Mouse (Mus musculus): ENCODE data around the gene Pou3f1. TPM values are rescaled to one million over a fixed set of nuclear protein-coding genes. Genes with fewer than 3 reads are reported as not detected.

Pou3f1 gene
- total RNA-seq, 2 experiments from 2014 or later = not detected

DNA sequence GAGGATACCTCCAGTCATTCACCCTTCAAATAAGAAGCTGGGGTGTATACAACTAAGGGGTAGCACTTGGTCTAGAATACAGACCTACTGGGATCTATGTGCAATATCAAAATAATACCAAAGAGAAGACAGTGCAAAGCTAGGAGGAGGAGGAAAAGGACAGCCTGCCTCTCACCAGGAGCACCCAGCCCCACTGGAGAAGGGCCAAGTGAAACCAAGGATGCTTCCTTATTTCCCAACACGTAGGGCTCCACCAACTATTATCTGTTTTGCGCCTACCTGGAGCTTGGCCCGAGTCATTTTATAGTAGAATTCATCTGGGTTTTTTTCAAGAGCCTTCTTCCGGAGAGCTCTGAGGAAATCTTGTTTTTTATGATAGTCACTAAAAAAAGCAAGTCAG lies 26.9 kb downstream of the Pou3f1 start:
- ATAC-seq (replicated peaks; ENCODE audit: low FRiP score, poor library complexity, severe bottlenecking) = no peak

DNA sequence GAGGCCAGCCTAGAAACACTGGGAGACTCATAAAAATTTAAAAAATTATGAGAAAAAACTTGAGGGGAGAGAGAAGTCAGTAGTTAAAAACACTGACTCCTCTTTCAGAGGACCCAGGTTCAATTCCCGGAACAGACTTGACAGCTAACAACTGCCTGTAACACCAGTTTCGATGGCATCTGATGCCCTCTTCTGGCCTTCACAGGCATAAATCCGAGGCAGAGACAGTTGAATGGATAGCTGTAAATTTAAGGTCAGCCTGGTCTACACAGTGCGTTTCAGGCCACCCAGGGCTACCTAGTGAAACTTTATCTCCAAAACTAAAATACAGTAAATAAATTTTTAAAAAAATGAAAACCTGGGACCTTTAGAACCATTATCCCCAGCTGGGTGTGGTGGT lies 28.4 kb downstream of the Pou3f1 start:
- no peak for ATAC-seq (replicated peaks; ENCODE audit: low FRiP score, poor library complexity, severe bottlenecking)

DNA sequence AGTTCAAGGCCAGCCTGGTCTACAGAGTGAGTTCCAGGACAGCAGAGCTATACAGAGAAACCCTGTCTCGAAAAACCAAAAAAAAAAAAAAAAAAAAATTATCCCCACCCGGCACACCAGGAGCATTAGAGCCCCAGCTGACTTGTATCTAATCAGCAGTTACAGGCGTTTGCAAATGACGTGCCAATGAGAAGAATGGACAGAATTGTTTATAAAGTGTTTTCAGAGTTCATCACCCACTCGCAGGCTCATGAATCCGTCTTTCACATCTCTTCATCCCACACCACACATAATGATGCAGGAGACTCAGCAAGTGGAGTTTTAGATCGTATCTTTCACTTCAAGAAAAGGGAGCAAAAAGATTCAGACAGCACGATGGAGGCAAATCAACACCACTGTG lies 28.8 kb downstream of the Pou3f1 start:
- ATAC-seq (replicated peaks; ENCODE audit: low FRiP score, poor library complexity, severe bottlenecking) = no peak

DNA sequence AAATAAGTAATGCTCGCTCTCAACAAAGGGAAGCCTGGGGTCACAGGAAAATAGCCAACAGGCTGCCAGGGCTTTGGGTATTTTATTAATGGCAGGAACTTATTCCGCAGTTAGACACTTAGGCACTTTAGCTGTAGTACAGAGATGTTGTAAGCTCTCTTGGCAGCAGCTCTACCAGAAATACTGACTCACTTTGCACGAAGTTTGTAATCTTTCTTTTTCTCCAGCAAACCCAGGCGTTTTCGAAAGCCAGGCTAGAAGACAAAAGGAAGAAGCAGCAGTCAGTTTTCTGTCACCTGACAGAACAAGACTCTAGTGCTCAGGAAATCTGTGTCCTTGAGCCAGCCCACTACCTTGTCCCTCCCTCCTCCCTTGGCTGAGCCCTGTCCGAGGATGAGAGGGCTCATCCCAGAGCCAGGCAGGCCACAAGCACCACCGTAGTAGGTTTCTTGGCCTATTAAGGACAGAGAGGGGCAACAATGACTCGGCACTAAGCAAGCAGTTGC lies 29.3 kb downstream of the Pou3f1 start:
- no peak for ATAC-seq (replicated peaks; ENCODE audit: low FRiP score, poor library complexity, severe bottlenecking)

DNA sequence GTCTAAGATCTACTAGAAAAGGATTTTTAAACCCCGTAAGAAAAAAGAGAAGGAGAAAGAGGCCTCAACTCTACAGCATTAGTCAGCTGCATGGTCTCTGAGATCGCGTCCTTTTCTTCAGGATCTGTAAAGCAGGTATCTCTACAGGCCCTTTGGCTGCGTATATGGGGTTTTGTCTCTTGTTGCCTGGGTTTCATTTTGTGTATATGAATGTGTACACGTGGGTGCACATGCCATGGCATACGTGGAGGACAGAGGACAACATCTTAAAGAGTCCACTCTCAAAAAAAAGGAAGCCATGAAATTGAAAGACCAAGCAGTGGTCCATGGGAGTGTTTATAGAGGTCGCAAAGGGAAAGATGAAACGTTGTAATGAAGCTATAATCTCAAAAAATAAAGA lies 34.8 kb downstream of the Pou3f1 start:
- no peak for ATAC-seq (replicated peaks; ENCODE audit: low FRiP score, poor library complexity, severe bottlenecking)

DNA sequence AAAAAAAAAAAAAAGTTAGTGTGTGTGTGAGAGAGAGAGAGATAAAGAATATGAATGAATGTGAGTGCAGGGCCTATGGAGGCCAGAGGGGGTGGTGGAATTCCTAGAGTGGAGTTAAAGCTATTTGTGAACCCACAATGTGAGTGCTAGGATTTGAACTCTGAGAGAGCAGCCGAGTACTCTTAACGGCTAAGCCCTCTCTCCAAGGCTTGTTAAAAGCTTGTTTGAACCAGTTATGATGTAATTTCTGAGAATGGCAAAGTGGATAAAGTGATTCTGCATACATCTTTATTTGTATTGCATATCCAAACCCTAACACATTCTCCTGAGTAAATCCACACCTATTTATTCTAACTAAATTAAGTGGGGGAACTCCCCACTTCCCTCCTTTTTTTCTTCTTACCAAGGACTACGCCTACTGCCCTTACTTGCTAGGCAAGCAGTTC lies 35.8 kb downstream of the Pou3f1 start:
- no peak for ATAC-seq (replicated peaks; ENCODE audit: low FRiP score, poor library complexity, severe bottlenecking)

DNA sequence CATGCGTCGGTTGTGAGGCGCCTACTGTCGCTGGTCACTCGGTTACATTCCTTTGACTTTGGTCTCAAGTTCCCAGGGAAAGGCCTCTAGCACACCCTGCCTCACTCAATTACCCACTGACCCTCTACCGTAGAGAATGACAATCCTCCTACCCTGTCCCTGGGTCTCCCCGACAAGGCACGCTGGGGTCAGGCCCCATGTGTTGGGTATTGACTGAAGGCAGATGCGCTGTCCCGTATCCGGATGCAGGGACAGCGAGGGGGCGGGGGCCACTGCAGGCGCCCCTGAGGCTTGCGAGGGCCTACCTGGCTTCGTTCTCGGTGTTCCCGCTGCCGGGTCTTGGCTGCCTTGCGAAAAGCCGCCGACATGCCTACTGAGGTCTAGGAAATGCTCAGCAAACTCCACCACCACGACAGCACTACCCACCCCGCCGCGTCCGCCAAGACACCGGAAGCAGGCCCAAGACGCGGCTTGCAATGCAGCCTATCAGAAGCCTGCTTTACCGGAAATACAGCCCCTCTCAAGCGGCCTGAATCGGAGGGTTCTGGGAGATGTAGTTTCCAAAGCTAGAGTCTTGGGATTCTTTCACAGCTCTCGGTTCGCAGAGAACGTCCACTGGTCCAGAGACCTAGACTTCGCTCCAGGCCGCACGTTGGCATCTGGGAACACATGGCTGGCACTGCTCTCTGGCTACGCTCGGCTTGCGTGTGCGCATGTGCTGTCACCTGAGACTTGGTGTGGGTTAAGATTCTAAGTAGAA lies 36.7 kb downstream of the Pou3f1 start, which contains the start of gene Utp11:
Gene Utp11, minus strand, starts transcription at position 466 of the 760 bp plus-strand sequence.
- peak; percentile 98 for ATAC-seq (replicated peaks; ENCODE audit: low FRiP score, poor library complexity, severe bottlenecking)

DNA sequence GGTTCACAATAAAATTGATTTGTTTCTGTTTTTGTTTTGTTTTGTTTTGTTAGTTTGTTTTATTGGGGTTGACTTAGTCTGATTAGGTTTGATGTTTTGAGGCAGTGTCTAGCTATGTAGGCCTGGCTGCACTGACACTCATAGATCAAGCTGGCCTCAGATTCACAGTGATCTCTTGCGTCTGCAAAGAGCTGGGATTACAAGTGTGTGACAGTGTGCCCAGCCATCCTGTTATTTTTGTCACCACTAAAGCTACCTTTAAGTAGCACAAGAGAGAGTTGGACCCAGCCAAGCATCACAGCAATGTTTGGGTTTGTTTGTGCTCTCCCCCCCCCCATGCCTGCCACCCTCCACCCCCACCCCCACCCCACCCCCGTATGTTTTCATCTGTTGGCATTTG lies 38.0 kb downstream of the Pou3f1 start:
- ATAC-seq (replicated peaks; ENCODE audit: low FRiP score, poor library complexity, severe bottlenecking) = no peak

DNA sequence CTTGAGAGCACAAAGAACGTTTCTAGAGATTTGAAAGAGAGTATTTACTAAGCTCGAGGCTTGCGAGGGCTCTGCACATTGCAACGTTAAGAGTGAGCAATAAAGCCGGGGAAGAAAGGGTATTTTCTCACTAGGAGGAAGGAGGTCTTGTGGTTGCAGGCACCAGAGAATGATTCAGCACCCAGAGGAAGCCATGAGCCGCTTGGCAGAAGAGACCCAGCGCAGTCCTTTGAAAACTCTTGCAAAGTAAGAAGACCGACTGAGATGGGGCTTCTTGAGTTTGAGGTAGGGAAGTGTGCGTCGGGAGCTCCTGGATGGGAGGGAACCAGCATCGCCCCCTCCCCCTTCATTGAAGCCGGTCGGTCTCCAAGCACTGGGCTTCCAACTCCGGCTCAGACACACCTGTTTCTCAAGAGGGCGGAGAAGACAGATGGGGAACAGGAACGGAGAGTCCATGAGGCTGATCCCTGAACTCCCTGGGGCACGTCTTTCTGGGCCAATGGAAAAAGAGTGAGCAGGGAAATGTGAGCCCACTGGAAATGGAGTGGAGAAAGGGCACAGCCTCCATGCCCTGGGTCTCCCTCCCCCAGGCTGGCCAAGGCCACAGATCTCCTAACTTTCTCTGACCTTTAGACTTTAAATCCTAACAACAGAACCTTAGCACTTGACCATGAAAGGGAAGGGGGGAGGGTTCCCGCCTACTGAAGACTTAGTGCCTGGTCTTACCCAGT lies 39.3 kb downstream of the Pou3f1 start:
- ATAC-seq (replicated peaks; ENCODE audit: low FRiP score, poor library complexity, severe bottlenecking) = no peak

DNA sequence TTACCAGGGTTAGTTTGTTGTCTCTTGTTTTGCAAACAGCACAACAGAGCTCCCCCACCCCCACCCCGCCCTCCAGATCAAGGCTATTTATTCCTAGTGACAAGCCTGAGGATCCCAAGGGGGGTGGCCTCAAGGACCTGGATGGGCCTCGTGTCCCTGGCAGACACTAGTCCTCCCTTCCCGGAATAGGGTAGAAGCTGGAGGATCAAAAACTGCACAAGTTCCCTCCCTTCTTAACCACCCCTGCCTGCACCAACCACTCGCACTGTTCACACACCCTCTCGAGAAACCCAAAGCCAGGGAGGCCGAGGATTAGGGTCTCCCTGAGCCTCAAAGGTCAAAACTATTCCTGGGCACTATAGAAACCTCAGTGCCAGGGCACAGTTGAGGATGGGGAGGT lies 43.2 kb downstream of the Pou3f1 start:
- no peak for ATAC-seq (replicated peaks; ENCODE audit: low FRiP score, poor library complexity, severe bottlenecking)

DNA sequence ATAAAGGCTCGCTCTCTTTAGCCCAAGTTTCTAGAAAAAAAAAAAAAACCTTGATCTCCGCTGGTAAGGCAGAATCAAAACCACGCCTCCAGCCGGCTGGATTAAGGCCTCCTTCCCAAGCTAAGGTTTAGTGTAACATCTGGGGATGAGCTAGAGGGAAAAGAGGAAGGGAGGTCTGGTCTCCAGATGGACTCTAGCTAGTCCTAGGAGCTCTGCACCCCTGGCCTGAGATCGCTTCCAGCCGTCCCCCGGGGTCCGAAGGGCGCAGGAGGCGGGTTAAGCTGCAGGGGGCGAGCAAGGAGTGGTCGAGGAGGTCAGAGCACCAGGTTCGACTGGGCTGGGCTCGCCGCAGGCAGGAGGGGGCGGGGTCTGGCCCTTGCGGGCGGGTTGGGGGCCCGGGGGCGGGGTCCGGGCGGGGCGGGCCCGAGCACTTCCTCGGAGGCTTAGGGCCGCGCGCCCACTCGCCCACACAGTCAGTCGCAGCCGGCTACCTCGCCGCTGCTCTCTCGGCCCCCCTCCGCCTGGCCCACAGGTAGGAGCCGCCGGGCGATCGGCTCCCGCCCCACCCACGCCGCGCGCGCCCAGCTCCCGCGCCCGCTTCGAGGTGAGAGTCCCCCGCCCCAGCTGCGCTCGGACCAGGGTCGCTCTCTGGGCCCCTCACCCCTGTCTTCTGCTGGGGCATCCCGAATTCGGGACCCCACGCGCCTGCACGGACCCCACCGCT lies 43.8 kb downstream of the Pou3f1 start, which contains the start of gene Fhl3:
Gene Fhl3, plus strand, starts transcription at position 454 of the 724 bp plus-strand sequence.
- ATAC-seq (replicated peaks; ENCODE audit: low FRiP score, poor library complexity, severe bottlenecking) = no peak

DNA sequence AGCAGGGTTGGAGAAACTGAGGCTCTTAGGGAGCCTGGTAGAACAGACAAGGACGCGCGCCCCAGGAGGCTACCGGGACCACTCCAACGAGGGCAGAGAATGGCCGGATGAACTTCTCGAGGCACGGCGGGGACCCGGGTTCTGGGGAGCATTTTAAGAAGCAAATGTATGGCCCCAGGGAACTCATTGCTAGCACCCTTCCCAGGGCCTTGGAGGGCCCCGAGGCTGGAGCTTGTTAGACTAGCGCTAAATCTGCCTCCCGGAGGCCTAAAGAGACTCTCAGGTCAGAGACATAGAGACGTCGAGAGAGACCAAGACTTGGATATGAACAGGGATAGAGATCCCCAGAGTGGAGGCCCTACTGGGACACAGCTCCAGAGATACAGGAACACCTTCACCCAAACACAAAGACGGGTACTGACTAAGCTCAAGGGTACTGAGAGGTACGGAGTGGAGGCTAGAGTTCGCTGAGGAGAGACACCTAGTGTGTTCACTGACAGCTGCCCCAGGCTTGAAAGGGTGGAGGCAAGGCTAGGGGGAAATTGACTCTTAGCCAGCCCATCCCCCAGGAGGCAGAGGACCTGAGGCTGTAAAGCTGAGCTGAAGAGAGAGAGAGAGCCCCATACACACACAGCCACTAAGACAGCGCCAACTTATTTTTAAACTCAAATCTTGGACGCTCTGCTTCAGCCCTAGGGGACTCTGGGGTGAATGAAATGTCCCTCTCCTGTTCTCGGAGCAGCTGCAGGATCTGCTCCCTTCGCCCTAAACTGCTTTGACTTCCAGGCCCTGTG lies 44.6 kb downstream of the Pou3f1 start:
- no peak for ATAC-seq (replicated peaks; ENCODE audit: low FRiP score, poor library complexity, severe bottlenecking)

DNA sequence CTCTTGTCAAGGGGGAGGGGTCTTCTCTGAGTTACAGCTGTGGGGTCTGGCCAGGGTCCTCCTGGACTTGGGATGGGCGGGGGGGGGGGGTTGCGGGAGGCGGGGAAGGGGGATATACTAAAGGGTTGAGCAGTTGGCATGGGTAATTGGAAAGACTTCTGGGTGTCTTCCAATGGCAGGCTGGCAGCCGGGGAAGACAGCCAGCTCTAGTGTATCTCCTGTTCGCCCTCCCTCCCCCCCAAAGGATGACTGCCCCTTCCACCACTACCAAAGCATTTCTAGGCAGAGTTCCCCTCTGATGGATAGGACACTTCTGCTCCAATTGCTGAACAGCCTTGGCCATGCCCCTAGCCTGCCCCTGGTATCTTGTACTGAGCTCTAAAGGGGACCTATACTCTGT lies 45.3 kb downstream of the Pou3f1 start:
- ATAC-seq (replicated peaks; ENCODE audit: low FRiP score, poor library complexity, severe bottlenecking) = no peak

DNA sequence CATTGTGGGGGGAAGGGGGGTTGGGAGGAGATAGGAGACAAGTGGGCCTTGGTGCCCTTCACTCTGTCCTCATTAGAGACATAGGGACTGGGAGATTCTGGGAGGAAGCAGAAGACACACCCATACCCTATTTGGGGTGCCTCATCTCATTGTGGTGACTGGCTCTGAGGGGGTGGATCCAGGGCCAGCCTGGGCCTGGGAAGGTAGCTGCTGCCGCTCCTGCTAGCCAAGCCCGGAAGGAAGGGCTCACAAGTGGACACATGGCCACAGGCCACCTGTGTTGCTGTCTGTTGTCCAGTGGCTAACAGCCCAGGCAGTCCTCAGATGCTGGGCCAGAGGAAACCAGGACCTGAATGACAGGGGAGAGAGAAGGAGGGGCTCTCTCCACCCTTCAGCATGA lies 46.8 kb downstream of the Pou3f1 start:
- no peak for ATAC-seq (replicated peaks; ENCODE audit: low FRiP score, poor library complexity, severe bottlenecking)

DNA sequence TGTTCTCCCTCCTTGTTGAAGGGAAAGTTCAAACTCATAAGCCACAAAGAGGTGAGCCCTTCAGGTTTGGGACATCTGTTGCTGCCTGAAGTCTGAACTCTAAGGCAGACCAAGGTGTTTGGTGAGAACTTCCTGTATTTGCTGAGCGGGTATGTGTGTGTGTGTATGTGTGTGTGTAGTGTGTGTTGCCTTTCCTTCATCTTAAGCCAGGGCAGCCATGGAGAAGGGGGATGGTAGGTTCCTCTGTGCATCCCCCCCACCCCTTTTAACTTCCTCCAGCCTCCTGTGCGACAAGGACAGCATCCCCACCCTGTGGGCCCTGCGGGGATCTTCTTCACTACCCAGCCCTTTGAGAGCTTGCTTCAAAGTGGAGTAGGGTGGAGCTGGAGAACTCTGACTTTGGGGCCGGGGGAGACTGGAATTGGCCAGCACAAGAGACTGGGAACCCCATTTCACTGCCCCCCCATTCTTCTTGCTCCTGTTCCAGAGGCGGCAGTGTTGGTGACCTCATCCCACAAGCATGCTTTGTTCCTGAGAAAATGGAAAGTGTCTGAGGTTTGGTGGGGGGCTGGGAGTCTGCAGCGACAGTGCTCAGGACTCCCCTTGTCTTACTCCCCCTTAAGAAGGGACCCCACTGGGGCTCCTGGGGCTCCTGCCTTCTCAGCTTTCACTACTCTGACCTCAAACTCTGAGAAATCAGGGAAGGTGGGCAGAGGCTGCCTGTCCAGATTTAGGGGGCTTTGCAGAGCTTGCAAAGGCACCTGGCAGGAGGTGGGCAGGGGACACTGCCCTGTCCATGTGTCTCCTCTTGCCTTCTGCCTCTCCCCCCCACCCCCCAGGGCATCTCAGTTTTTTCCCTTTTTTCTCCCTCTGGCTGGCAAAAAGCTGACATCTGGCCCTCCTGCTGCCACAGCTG lies 47.5 kb downstream of the Pou3f1 start:
- no peak for ATAC-seq (replicated peaks; ENCODE audit: low FRiP score, poor library complexity, severe bottlenecking)

DNA sequence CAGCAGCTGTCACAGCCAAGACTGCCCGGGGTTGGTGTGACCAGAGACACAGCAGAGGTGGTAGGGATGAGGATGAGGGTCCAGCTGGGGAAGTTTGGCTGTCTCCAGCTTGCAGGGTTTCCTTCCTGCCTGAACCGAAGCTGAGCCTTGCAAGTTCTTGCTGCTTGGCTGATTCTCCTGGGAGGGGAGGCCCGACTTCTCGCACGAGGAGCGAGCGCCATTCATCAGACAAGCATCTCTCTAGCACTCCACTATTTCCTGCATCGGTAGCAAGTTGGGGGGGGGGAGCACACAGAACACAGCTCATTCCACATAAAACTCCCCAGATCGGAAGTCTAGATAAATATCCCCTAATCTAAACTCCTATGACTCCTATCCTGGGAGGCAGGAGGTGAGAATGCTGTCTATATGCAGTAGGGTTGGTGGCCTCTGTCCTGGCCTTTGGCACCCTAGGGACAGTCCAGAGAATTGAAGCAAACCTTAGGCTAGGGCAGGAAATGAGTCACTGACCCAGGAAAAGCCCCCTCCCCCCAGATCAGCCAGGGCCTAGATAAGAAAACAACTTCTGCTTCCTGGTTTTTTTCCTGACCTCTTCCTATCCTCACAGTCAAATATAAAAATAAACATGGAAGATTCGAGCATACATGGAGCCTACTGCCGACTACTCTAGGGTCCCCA lies 48.3 kb downstream of the Pou3f1 start:
- ATAC-seq (replicated peaks; ENCODE audit: low FRiP score, poor library complexity, severe bottlenecking) = no peak

DNA sequence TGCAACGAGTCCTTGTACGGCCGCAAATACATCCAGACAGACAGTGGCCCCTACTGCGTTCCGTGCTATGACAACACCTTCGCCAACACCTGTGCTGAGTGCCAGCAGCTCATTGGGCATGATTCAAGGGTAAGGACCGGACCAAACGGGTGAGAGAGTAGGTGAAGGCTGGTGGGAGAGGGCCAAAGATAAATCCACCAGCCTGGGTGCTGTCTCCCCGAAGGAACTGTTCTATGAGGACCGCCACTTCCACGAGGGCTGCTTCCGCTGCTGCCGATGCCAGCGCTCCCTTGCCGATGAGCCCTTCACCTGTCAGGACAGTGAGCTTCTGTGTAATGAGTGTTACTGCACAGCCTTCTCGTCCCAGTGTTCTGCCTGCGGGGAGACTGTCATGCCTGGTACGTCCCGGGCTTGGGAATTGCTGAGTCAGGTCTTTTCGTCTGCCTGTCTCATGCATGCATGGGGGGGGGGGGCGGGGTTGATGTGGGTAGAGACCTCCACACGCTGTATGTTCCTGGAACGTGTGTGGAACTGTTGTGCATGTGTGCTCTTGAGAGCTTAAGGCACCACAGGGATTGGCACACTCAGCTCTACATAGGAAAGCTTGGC lies 49.2 kb downstream of the Pou3f1 start:
- ATAC-seq (replicated peaks; ENCODE audit: low FRiP score, poor library complexity, severe bottlenecking) = no peak
